In the genomic region with DNA sequence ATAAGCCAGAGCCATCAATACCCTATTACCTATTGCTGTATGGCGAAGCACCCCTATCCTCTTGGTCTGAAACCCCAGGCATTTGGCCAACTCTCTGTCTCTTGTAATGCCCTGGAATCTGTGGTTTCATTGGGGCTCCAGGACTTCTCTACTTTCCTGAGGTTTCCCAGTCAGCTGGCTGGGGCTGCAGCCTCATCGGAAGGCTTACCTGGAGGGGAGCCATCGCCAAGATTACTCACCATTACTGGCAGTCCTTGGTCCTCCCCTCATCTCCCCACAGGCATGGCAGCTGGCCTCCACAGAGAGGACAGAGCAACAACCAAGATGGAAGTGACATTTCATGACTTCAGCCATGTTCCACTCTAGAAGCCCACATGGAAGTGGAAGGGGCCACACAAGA, we compare ENCODE assay signal across 14 mouse cellular contexts.
"Had no signal": no experiment of that assay in that cellular context is flagged by ENCODE, and none has a peak within 500 bp of the region (broad histone marks: within the 10 kb centered on the region; RNA-seq: fewer than 3 reads in every experiment).

No protein-coding gene starts in this region.

- ATAC-seq: liver, postnatal 0 days; midbrain, embryonic 16.5 days had no signal

- H3K4me1 ChIP-seq: liver, embryonic 13.5 days had no signal

- H3K9me3 ChIP-seq: limb, embryonic 12.5 days; liver, embryonic 13.5 days; lung, embryonic 15.5 days; midbrain, embryonic 12.5 days; stomach, embryonic 15.5 days had no signal

- H3K4me2 ChIP-seq: limb, embryonic 12.5 days; liver, embryonic 13.5 days; lung, embryonic 15.5 days; midbrain, embryonic 12.5 days; stomach, embryonic 15.5 days had no signal

- H3K27ac ChIP-seq: layer of hippocampus, adult 2 months; limb, embryonic 12.5 days; liver, embryonic 13.5 days; lung, embryonic 15.5 days; midbrain, embryonic 12.5 days; stomach, embryonic 15.5 days had no signal

- DNase-seq: kidney, postnatal 4 days; liver; liver, embryonic 13.5 days; liver, postnatal 0 days; lung, postnatal 14 days; right cerebral cortex, postnatal 14 days; thymus, adult 2 months; thymus, postnatal 25 days had no signal

- H3K4me3 ChIP-seq: layer of hippocampus, adult 2 months; limb, embryonic 12.5 days; liver, embryonic 13.5 days; lung, embryonic 15.5 days; midbrain, embryonic 12.5 days; stomach, embryonic 15.5 days had no signal

- H3K9ac ChIP-seq: limb, embryonic 12.5 days; liver, embryonic 13.5 days; liver, postnatal 0 days; lung, embryonic 15.5 days; midbrain, embryonic 12.5 days; stomach, embryonic 15.5 days had no signal

- H3K27me3 ChIP-seq: limb, embryonic 12.5 days; liver, embryonic 13.5 days; lung, embryonic 15.5 days; stomach, embryonic 15.5 days had no signal

- H3K36me3 ChIP-seq: limb, embryonic 12.5 days; liver, embryonic 13.5 days; lung, embryonic 15.5 days; midbrain, embryonic 12.5 days; stomach, embryonic 15.5 days had no signal
